Mouse (Mus musculus) cerebellum, adult 2 months (tissue): ENCODE measurements at regions not wholly inside any gene's neighbourhood (a gene's known extent, or its start where the extent isn't known, plus 50 kb on each side); places are given as distances from the start of the nearest gene placed in this dataset.

Experiments
- DNase-seq, 2 experiments: peaks; one replicate each; pipeline ENCODE4 v3.0.0; 2021
- H3K27ac ChIP-seq: fragments of 200-500 bp; 2 replicates; pipeline ENCODE4 v1.5.1; 2012; ENCODE audit warnings: low read length, control low read depth, inconsistent platforms; ENCODE audit not compliant: insufficient read depth
- H3K27me3 ChIP-seq: fragments of 200-500 bp; 2 replicates; pipeline ENCODE4 v1.6.1; 2012; ENCODE audit warnings: inconsistent platforms, mild to moderate bottlenecking, low read length, moderate library complexity; ENCODE audit not compliant: control insufficient read depth, insufficient read depth
- H3K4me1 ChIP-seq: fragments of 200-500 bp; 2 replicates; pipeline ENCODE4 v1.6.1; 2011; ENCODE audit warnings: low read length; ENCODE audit not compliant: control insufficient read depth, insufficient read depth
- H3K4me3 ChIP-seq: fragments of 200-500 bp; replicated peaks from 2 replicates; pipeline ENCODE3; 2011; ENCODE audit warnings: mild to moderate bottlenecking, low read depth, low read length, control low read depth; ENCODE audit not compliant: insufficient read depth
- CTCF ChIP-seq: fragments of 200-500 bp; IDR thresholded peaks from 2 replicates; pipeline ENCODE4 v1.5.1; 2011; ENCODE audit warnings: low read depth, mild to moderate bottlenecking, control low read depth, low read length, moderate library complexity, borderline replicate concordance; ENCODE audit not compliant: insufficient read depth
- POLR2A ChIP-seq: fragments of 200-500 bp; IDR thresholded peaks from 2 replicates; pipeline ENCODE4 v1.6.1; 2011; ENCODE audit warnings: low read length, control low read depth, borderline replicate concordance; ENCODE audit not compliant: insufficient read depth
- WGBS: fragments of 180-500 bp; shearing (Covaris S2); methylation state at CpG from one replicate; pipeline ENCODE4 v1.1.7; 2018; 5-methylcytosine and 5-hydroxymethylcytosine counted together

GRCm38 (mm10) chr8:109251360-109251798, 242.4 kb upstream of the Pmfbp1 start:
- 7% methylated on average over 24 of the region's 24 CpGs for WGBS
- DNase-seq = peak in 1 of 2 experiments; percentile 23
- TF ChIP-seq CTCF (no peak), POLR2A (no peak)
- no peaks in the 10 kb centered on the region for H3K4me1 ChIP-seq
- H3K27ac ChIP-seq = peak overlapping the region; percentile 52; the same call in 1 of the 2 replicates
- H3K4me3 ChIP-seq = peak overlapping the region; percentile 47
- peaks cover 2% of the 10 kb centered on the region; the same call in 1 of the 2 replicates for H3K27me3 ChIP-seq

GRCm38 (mm10) chr8:109252404-109252803, 241.4 kb upstream of the Pmfbp1 start:
- H3K27me3 ChIP-seq = peaks cover 2% of the 10 kb centered on the region; the same call in 1 of the 2 replicates
- no peak for DNase-seq
- TF ChIP-seq POLR2A (no peak), CTCF (no peak)
- 12% methylated on average over 4 of the region's 4 CpGs for WGBS
- H3K4me1 ChIP-seq = no peaks in the 10 kb centered on the region
- no peak overlapping the region for H3K27ac ChIP-seq
- no peak overlapping the region for H3K4me3 ChIP-seq

GRCm38 (mm10) chr8:109279129-109279528, 214.7 kb upstream of the Pmfbp1 start:
- H3K4me1 ChIP-seq = no peaks in the 10 kb centered on the region
- no peak overlapping the region for H3K27ac ChIP-seq
- TF ChIP-seq POLR2A = no peak
- TF ChIP-seq CTCF = no peak
- no peaks in the 10 kb centered on the region; the same call in 1 of the 2 replicates for H3K27me3 ChIP-seq
- no peak overlapping the region for H3K4me3 ChIP-seq
- 8% methylated on average over 5 of the region's 5 CpGs for WGBS
- peak in 1 of 2 experiments; percentile 10 for DNase-seq

- 83% methylated on average over 2 of the region's 2 CpGs for WGBS
- Histone ChIP-seq H3K4me1 (no peaks in the 10 kb centered on the region), H3K4me3 (no peak overlapping the region), H3K27ac (no peak overlapping the region), H3K27me3 (no peaks in the 10 kb centered on the region; the same call in 1 of the 2 replicates)
- no peak for TF ChIP-seq CTCF
- no peak for TF ChIP-seq POLR2A
- no peak for DNase-seq
Measured at GRCm38 (mm10) chr8:109280540-109280939, 213.3 kb upstream of the Pmfbp1 start.

- WGBS = 80% methylated on average over 10 of the region's 10 CpGs
- TF ChIP-seq POLR2A (no peak), CTCF (no peak)
Measured at GRCm38 (mm10) chr8:109281598-109281997, 212.2 kb upstream of the Pmfbp1 start.

GRCm38 (mm10) chr8:109310670-109311386, 183.0 kb upstream of the Pmfbp1 start:
- no peak overlapping the region for H3K4me3 ChIP-seq

More at GRCm38 (mm10) chr8:109281598-109281997, 212.2 kb upstream of the Pmfbp1 start:
- Histone ChIP-seq H3K27ac (no peak overlapping the region), H3K4me3 (no peak overlapping the region), H3K27me3 (no peaks in the 10 kb centered on the region; the same call in 1 of the 2 replicates), H3K4me1 (no peaks in the 10 kb centered on the region)
- DNase-seq = no peak

GRCm38 (mm10) chr8:109311484-109312210, 182.2 kb upstream of the Pmfbp1 start:
- no peak for DNase-seq
- 18% methylated on average over 17 of the region's 17 CpGs for WGBS
- no peak overlapping the region for H3K4me3 ChIP-seq
- H3K27ac ChIP-seq = no peak overlapping the region
- no peak for TF ChIP-seq POLR2A
- TF ChIP-seq CTCF = no peak
- H3K4me1 ChIP-seq = no peaks in the 10 kb centered on the region
- H3K27me3 ChIP-seq = no peaks in the 10 kb centered on the region; the same call in 1 of the 2 replicates

More at GRCm38 (mm10) chr8:109310670-109311386, 183.0 kb upstream of the Pmfbp1 start:
- H3K27me3 ChIP-seq = no peaks in the 10 kb centered on the region; the same call in 1 of the 2 replicates
- no peak for DNase-seq
- no peaks in the 10 kb centered on the region for H3K4me1 ChIP-seq
- no peak for TF ChIP-seq POLR2A
- no peak for TF ChIP-seq CTCF
- WGBS = 48% methylated on average over 17 of the region's 17 CpGs
- no peak overlapping the region for H3K27ac ChIP-seq

GRCm38 (mm10) chr8:109312731-109313130, 181.1 kb upstream of the Pmfbp1 start:
- H3K27me3 ChIP-seq = no peaks in the 10 kb centered on the region; the same call in 1 of the 2 replicates
- DNase-seq = no peak
- H3K27ac ChIP-seq = no peak overlapping the region
- 35% methylated on average over 8 of the region's 8 CpGs for WGBS
- H3K4me1 ChIP-seq = no peaks in the 10 kb centered on the region
- H3K4me3 ChIP-seq = no peak overlapping the region
- TF ChIP-seq POLR2A = no peak
- no peak for TF ChIP-seq CTCF
